Mouse (Mus musculus) gonadal fat pad, adult 2 months (tissue): ENCODE measurements at regions not wholly inside any gene's neighbourhood (a gene's known extent, or its start where the extent isn't known, plus 50 kb on each side); places are given as distances from the start of the nearest gene placed in this dataset.

Experiments
- DNase-seq: peaks from one replicate; pipeline ENCODE4 v3.0.0-alpha.2; 2012; ENCODE audit warnings: low read depth

- DNase-seq, result peak; percentile 40
Observed at GRCm38 (mm10) chr1:136717830-136718517, 93.3 kb downstream of the Zfp281 start.

- no peak for DNase-seq
Observed at GRCm38 (mm10) chr1:136723839-136724443, 99.2 kb downstream of the Zfp281 start.

- DNase-seq, result no peak
Observed at GRCm38 (mm10) chr1:136725242-136725641, 100.5 kb downstream of the Zfp281 start.

- no peak for DNase-seq
Observed at GRCm38 (mm10) chr1:136726145-136726935, 101.6 kb downstream of the Zfp281 start.

- no peak for DNase-seq
Observed at GRCm38 (mm10) chr1:136727868-136728631, 103.3 kb downstream of the Zfp281 start.

- DNase-seq, result no peak
Observed at GRCm38 (mm10) chr1:136728632-136728944, 103.9 kb downstream of the Zfp281 start.

- DNase-seq, result no peak
Observed at GRCm38 (mm10) chr1:136730638-136731037, 105.9 kb downstream of the Zfp281 start.

- no peak for DNase-seq
Observed at GRCm38 (mm10) chr1:136738030-136738429, 113.3 kb downstream of the Zfp281 start.

- DNase-seq, result peak; percentile 28
Observed at GRCm38 (mm10) chr1:136739486-136739885, 114.8 kb downstream of the Zfp281 start.

- no peak for DNase-seq
Observed at GRCm38 (mm10) chr1:136741061-136741460, 116.4 kb downstream of the Zfp281 start.

GRCm38 (mm10) chr1:136749188-136749587 lies 124.5 kb downstream of the Zfp281 start:
- DNase-seq, result no peak

GRCm38 (mm10) chr1:136751464-136752191 lies 126.9 kb downstream of the Zfp281 start:
- no peak for DNase-seq

GRCm38 (mm10) chr1:136754286-136754685 lies 129.6 kb downstream of the Zfp281 start:
- no peak for DNase-seq

- no peak for DNase-seq
Observed at GRCm38 (mm10) chr1:136758730-136759129, 134.0 kb downstream of the Zfp281 start.

- DNase-seq, result no peak
Observed at GRCm38 (mm10) chr1:136759164-136759563, 134.5 kb downstream of the Zfp281 start.

- no peak for DNase-seq
Observed at GRCm38 (mm10) chr1:136761467-136761866, 136.8 kb downstream of the Zfp281 start.

GRCm38 (mm10) chr1:136768969-136769401 lies 144.3 kb downstream of the Zfp281 start:
- no peak for DNase-seq

- DNase-seq, result no peak
Observed at GRCm38 (mm10) chr1:136773743-136774142, 149.0 kb downstream of the Zfp281 start.

GRCm38 (mm10) chr1:136776211-136776610 lies 151.5 kb downstream of the Zfp281 start:
- DNase-seq, result no peak

GRCm38 (mm10) chr1:136777263-136777980 lies 152.7 kb downstream of the Zfp281 start:
- no peak for DNase-seq

- no peak for DNase-seq
Observed at GRCm38 (mm10) chr1:136779384-136779783, 154.7 kb downstream of the Zfp281 start.
